Mouse (Mus musculus) kidney, adult 2 months (tissue): ENCODE measurements around the gene Nhlrc4.

Source experiments
- CTCF ChIP-seq: fragments of 200-500 bp; conservative IDR thresholded peaks from 2 replicates; pipeline ENCODE4 v1.5.1; 2011; ENCODE audit warnings: low read depth, mild to moderate bottlenecking, control low read depth, low read length, moderate library complexity, mixed read lengths; ENCODE audit not compliant: insufficient read depth, insufficient read length
- POLR2A ChIP-seq: fragments of 200-500 bp; IDR thresholded peaks from one replicate; pipeline ENCODE4 v1.6.1; 2011; ENCODE audit warnings: low read depth, low read length, control low read depth

DNA sequence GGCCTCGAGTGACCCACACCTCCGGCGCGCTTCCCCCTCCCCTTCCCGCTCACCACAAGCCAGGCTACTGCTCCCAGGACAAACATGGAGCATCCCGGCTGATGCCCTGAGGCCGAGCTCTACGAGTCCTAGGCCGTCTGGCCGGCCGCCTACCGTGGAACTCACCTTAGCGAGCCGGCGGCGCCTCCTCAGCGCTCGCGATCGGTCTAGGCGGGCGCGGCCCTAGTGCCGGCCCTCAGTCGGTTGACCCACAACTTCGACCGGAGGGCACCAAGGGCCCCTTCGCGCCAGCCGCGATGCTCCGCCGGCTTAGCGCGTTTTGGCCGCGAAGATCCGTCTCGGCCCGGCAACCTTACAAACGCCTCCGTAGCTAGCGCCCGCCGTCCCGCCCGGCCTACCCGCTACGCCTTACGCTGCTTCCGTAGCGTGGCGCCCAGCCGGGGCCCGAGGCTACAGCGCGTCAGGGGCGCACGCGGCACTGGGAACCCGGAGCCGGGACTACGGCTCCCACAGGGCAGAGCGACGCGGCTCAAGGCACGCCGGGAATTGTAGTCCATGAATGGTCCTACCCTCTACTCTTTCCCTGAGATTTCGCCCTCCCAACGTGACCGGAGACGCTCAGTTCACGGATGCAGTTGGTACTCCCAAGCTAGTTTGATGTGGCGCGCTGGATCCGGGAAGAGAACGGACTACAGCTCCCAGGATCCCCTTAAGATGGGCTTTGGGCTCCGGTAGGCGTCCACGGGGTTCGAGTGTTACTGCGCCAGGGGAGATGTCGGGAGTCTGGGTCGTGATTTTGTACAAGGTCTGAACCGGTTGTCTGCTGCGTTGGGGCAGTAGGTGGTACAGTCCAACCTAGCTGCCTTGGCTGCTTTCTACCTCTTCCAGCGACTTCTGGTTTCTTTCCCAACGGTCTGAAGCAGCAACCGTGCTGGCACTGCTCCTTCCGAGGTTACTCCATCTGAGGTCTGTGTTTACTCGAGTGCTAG lies 40.8 kb upstream of the Nhlrc4 start, which contains the start of gene Capn15:
- no peak for TF ChIP-seq CTCF
- no peak for TF ChIP-seq POLR2A
